33 mouse cellular contexts compared by ENCODE assay signal in the genomic region with DNA sequence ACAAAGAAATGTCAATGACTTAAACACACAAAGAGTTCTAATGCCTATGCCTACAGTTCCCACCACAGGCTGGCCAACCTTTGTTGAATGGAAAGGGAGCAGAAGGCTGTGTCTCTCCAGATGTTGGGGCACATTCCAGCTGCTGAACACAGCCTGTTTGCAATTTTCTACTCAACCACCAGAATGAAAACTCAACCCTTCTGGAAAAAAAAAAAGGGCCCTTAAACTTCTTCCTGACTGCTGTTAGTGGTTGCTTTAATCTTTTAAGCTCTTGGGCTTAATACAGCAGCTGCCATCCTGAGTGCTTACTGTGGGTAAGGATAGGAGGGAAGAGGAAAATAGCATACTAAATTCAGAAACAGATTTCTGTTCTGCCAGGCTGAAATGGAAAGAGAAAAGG.
DNase-seq lines count a peak whose midpoint lies in the region; ATAC-seq and TF ChIP-seq lines count a peak whose summit lies in the region.
"Had no signal": no experiment of that assay in that cellular context is flagged by ENCODE, and none has a peak within 500 bp of the region (broad histone marks: within the 10 kb centered on the region; RNA-seq: fewer than 3 reads in every experiment).

No protein-coding gene starts in this region.

- peak overlapping the region; percentile 74; the same call in 1 of the 2 replicates for H3K27ac ChIP-seq in embryonic facial prominence, embryonic 12.5 days
- peak overlapping the region; percentile 53; the same call in 1 of the 2 replicates for H3K27ac ChIP-seq in limb, embryonic 10.5 days
- H3K27ac ChIP-seq in olfactory bulb, adult 2 months (ENCODE audit: insufficient read depth, low read depth, low read length): peak overlapping the region; percentile 16; the same call in 1 of the 2 replicates
- no peak overlapping the region for H3K27ac ChIP-seq in forebrain, embryonic 16.5 days (ENCODE audit: low read length)
- H3K27ac ChIP-seq: forebrain, embryonic 10.5 days; heart, embryonic 13.5 days; hindbrain, embryonic 10.5 days; hindbrain, embryonic 15.5 days; liver, embryonic 13.5 days; midbrain, embryonic 13.5 days; stomach, postnatal 0 days had no signal

- no peaks in the 10 kb centered on the region for H3K9me3 ChIP-seq in embryonic facial prominence, embryonic 12.5 days
- no peaks in the 10 kb centered on the region for H3K9me3 ChIP-seq in limb, embryonic 10.5 days (replicated peaks)
- no peaks in the 10 kb centered on the region for H3K9me3 ChIP-seq in forebrain, embryonic 16.5 days (ENCODE audit: control insufficient read depth, low read length)
- H3K9me3 ChIP-seq: forebrain, embryonic 10.5 days; G1E; heart, embryonic 13.5 days; hindbrain, embryonic 10.5 days; hindbrain, embryonic 15.5 days; liver, embryonic 13.5 days; megakaryocyte, embryonic 14.5 days; midbrain, embryonic 13.5 days had no signal

- no peak overlapping the region for H3K9ac ChIP-seq in embryonic facial prominence, embryonic 12.5 days
- no peak overlapping the region for H3K9ac ChIP-seq in forebrain, embryonic 16.5 days (replicated peaks; ENCODE audit: low read depth, low read length)
- H3K9ac ChIP-seq: forebrain, postnatal 0 days; heart, embryonic 13.5 days; hindbrain, embryonic 15.5 days; liver, embryonic 13.5 days; midbrain, embryonic 13.5 days had no signal

- H3K4me1 ChIP-seq in embryonic facial prominence, embryonic 12.5 days: peaks cover 14% of the 10 kb centered on the region
- peaks cover 32% of the 10 kb centered on the region for H3K4me1 ChIP-seq in limb, embryonic 10.5 days
- H3K4me1 ChIP-seq in olfactory bulb, adult 2 months (ENCODE audit: control insufficient read depth, insufficient read depth, low read length): peaks cover 9% of the 10 kb centered on the region; the same call in 1 of the 2 replicates
- peaks cover 4% of the 10 kb centered on the region; the same call in 1 of the 2 replicates for H3K4me1 ChIP-seq in forebrain, embryonic 16.5 days (replicated peaks; ENCODE audit: control insufficient read depth, insufficient read depth, low read length)
- H3K4me1 ChIP-seq: heart, embryonic 13.5 days; liver, embryonic 13.5 days; megakaryocyte, embryonic 14.5 days had no signal

- TF ChIP-seq POLR2A in olfactory bulb, adult 2 months (IDR thresholded peaks at IDR 0.05; ENCODE audit: insufficient read depth, low read depth, low read length): no peak

- no peak for TF ChIP-seq CTCF in olfactory bulb, adult 2 months (IDR thresholded peaks at IDR 0.05; ENCODE audit: insufficient read depth, low read depth, low read length)

- DNase-seq in frontal cortex, postnatal 14 days (ENCODE audit: low spot score in 2 of 2): no peak
- DNase-seq in limb, embryonic 10.5 days (ENCODE audit: low spot score): no peak
- DNase-seq: adrenal gland, adult 8-10 months; cerebellum, adult 11 months; cerebellum, adult 9-10 months; embryo, embryonic 11 days; forebrain, postnatal 0 days; gastrocnemius, postnatal 25 days; heart, adult 18-20 months; heart, postnatal 10 days; kidney, adult 2 months; kidney, postnatal 36 days; liver, embryonic 13.5 days; lung, adult 18-20 months; lung, postnatal 4 days; right cerebral cortex, postnatal 4 days had no signal

- no peak overlapping the region for H3K4me2 ChIP-seq in embryonic facial prominence, embryonic 12.5 days (replicated peaks)
- no peak overlapping the region for H3K4me2 ChIP-seq in forebrain, embryonic 16.5 days (ENCODE audit: low read length)
- H3K4me2 ChIP-seq: heart, embryonic 13.5 days; hindbrain, embryonic 15.5 days; liver, embryonic 13.5 days; midbrain, embryonic 13.5 days had no signal

- H3K4me3 ChIP-seq in embryonic facial prominence, embryonic 12.5 days: no peak overlapping the region
- H3K4me3 ChIP-seq in limb, embryonic 10.5 days: no peak overlapping the region
- no peak overlapping the region for H3K4me3 ChIP-seq in olfactory bulb, adult 2 months (ENCODE audit: insufficient read depth, low read depth, low read length)
- no peak overlapping the region for H3K4me3 ChIP-seq in forebrain, embryonic 16.5 days (replicated peaks; ENCODE audit: low read length)
- H3K4me3 ChIP-seq: forebrain, embryonic 10.5 days; heart, embryonic 13.5 days; hindbrain, embryonic 10.5 days; hindbrain, embryonic 15.5 days; liver, embryonic 13.5 days; megakaryocyte, embryonic 14.5 days; midbrain, embryonic 13.5 days had no signal

- H3K27me3 ChIP-seq in embryonic facial prominence, embryonic 12.5 days: no peaks in the 10 kb centered on the region
- no peaks in the 10 kb centered on the region for H3K27me3 ChIP-seq in limb, embryonic 10.5 days (ENCODE audit: low read depth, poor library complexity, severe bottlenecking)
- H3K27me3 ChIP-seq in forebrain, embryonic 16.5 days (replicated peaks; ENCODE audit: control insufficient read depth, insufficient read depth, low read length): no peaks in the 10 kb centered on the region
- H3K27me3 ChIP-seq: CH12.LX; heart, embryonic 13.5 days; hindbrain, embryonic 15.5 days; liver, embryonic 13.5 days; midbrain, embryonic 13.5 days had no signal

- no peaks in the 10 kb centered on the region for H3K36me3 ChIP-seq in embryonic facial prominence, embryonic 12.5 days
- no peaks in the 10 kb centered on the region for H3K36me3 ChIP-seq in limb, embryonic 10.5 days
- H3K36me3 ChIP-seq in forebrain, embryonic 16.5 days (ENCODE audit: control insufficient read depth, insufficient read depth): no peaks in the 10 kb centered on the region
- H3K36me3 ChIP-seq: forebrain, embryonic 10.5 days; G1E; heart, embryonic 13.5 days; hindbrain, embryonic 10.5 days; hindbrain, embryonic 15.5 days; liver, embryonic 13.5 days; midbrain, embryonic 13.5 days had no signal

- ATAC-seq in frontal cortex, adult (ENCODE audit: low TSS enrichment): peak; percentile 78
- no peak for ATAC-seq in embryonic facial prominence, embryonic 12.5 days (ENCODE audit: insufficient number of reproducible peaks, insufficient read depth, low FRiP score, low TSS enrichment)
- ATAC-seq in cerebellum, adult (ENCODE audit: insufficient number of reproducible peaks, low FRiP score, low TSS enrichment): no peak
- ATAC-seq in forebrain, embryonic 16.5 days: no peak
- no peak for ATAC-seq in megakaryocyte-erythroid progenitor cell, adult 5-6 weeks (replicated peaks; ENCODE audit: low FRiP score, low TSS enrichment, poor library complexity, severe bottlenecking)
- ATAC-seq: forebrain, postnatal 0 days; inflammation-experienced regulatory T-cells, adult 6 months; lung, postnatal 0 days; midbrain, embryonic 13.5 days had no signal
